Mouse (Mus musculus): Measurements from ENCODE around the gene S100b. TPM values are rescaled to one million over a fixed set of nuclear protein-coding genes. Genes with fewer than 3 reads are reported as not detected.

The S100b gene
- polyA plus RNA-seq (2017; shearing (Covaris generic)): not detected

GRCm38 (mm10) chr10:76253536-76253935 lies at the start of gene S100b:
Gene S100b, plus strand, starts transcription at chr10:76253853.
- no peak for ATAC-seq

- ATAC-seq: no peak
Measured at GRCm38 (mm10) chr10:76207262-76207796, 46.3 kb upstream of the S100b start.

GRCm38 (mm10) chr10:76209241-76209640 lies 44.4 kb upstream of the S100b start:
- no peak for ATAC-seq

- ATAC-seq: no peak
Measured at GRCm38 (mm10) chr10:76210806-76211205, 42.8 kb upstream of the S100b start.

- no peak for ATAC-seq
Measured at GRCm38 (mm10) chr10:76212121-76212520, 41.5 kb upstream of the S100b start.

GRCm38 (mm10) chr10:76214161-76214560 lies 39.5 kb upstream of the S100b start:
- no peak for ATAC-seq

- ATAC-seq: no peak
Measured at GRCm38 (mm10) chr10:76217056-76217455, 36.6 kb upstream of the S100b start.

GRCm38 (mm10) chr10:76218240-76218639 lies 35.4 kb upstream of the S100b start:
- no peak for ATAC-seq

- ATAC-seq: no peak
Measured at GRCm38 (mm10) chr10:76225944-76226343, 27.7 kb upstream of the S100b start.

- ATAC-seq: no peak
Measured at GRCm38 (mm10) chr10:76229627-76230026, 24.0 kb upstream of the S100b start.

GRCm38 (mm10) chr10:76237341-76238225 lies 16.1 kb upstream of the S100b start, which contains the start of gene Prmt2:
Gene Prmt2, minus strand, starts transcription at chr10:76237865.
- ATAC-seq: peak; percentile 95

- no peak for ATAC-seq
Measured at GRCm38 (mm10) chr10:76239401-76239800, 14.3 kb upstream of the S100b start.

- ATAC-seq: no peak
Measured at GRCm38 (mm10) chr10:76245106-76245505, 8.5 kb upstream of the S100b start.

GRCm38 (mm10) chr10:76246601-76247000 lies 7.1 kb upstream of the S100b start:
- no peak for ATAC-seq

- ATAC-seq: no peak
Measured at GRCm38 (mm10) chr10:76247960-76248646, 5.5 kb upstream of the S100b start.

GRCm38 (mm10) chr10:76248647-76248968 lies 5.0 kb upstream of the S100b start:
- ATAC-seq: no peak

GRCm38 (mm10) chr10:76250870-76251269 lies 2.8 kb upstream of the S100b start:
- ATAC-seq: no peak

- no peak for ATAC-seq
Measured at GRCm38 (mm10) chr10:76253079-76253478, 574 bp upstream of the S100b start.

GRCm38 (mm10) chr10:76255617-76256016 lies 2.0 kb downstream of the S100b start:
- no peak for ATAC-seq

GRCm38 (mm10) chr10:76257231-76257630 lies 3.6 kb downstream of the S100b start:
- no peak for ATAC-seq

GRCm38 (mm10) chr10:76257719-76258390 lies 4.2 kb downstream of the S100b start:
- ATAC-seq: no peak

- no peak for ATAC-seq
Measured at GRCm38 (mm10) chr10:76259566-76260232, 6.0 kb downstream of the S100b start.
